Mouse (Mus musculus) limb, embryonic 15.5 days (tissue): ENCODE results near the gene Bud31. TPM values are rescaled to one million over a fixed set of nuclear protein-coding genes. Genes with fewer than 3 reads are reported as not detected.
"Not testable (repeated sequence)": the region's sequence is repeated elsewhere in the genome, so short reads cannot be mapped to it uniquely, and the experiment has no call there.

Experiments used
- ATAC-seq: fragments of 200-750 bp; cut with Nextera tagmentation; 2 replicates; pipeline ENCODE4 v1.8.0; 2017; ENCODE audit warnings: low read depth, moderate TSS enrichment; ENCODE audit not compliant: insufficient number of reproducible peaks, low FRiP score, low TSS enrichment
- H3K27ac ChIP-seq: fragments of 300-500 bp; sonication (generic); 2 replicates; pipeline ENCODE4 v1.5.1; 2015; ENCODE audit warnings: moderate library complexity, mild to moderate bottlenecking, inconsistent platforms
- H3K27me3 ChIP-seq: fragments of 300-500 bp; sonication (generic); 2 replicates; pipeline ENCODE4 v1.6.1; 2015; ENCODE audit warnings: inconsistent platforms
- H3K36me3 ChIP-seq: fragments of 300-500 bp; sonication (generic); 2 replicates; pipeline ENCODE4 v1.6.1; 2015; ENCODE audit warnings: inconsistent platforms
- H3K4me1 ChIP-seq: fragments of 300-500 bp; sonication (generic); 2 replicates; pipeline ENCODE4 v1.6.1; 2015; ENCODE audit warnings: inconsistent platforms
- H3K4me2 ChIP-seq: fragments of 300-500 bp; sonication (generic); 2 replicates; pipeline ENCODE4 v1.6.1; 2015; ENCODE audit warnings: mild to moderate bottlenecking, inconsistent platforms
- H3K4me3 ChIP-seq: fragments of 300-500 bp; sonication (generic); 2 replicates; pipeline ENCODE4 v1.5.1; 2015; ENCODE audit warnings: mild to moderate bottlenecking, inconsistent platforms
- H3K9ac ChIP-seq: fragments of 300-500 bp; sonication (generic); 2 replicates; pipeline ENCODE4 v1.6.1; 2015; ENCODE audit warnings: inconsistent platforms
- H3K9me3 ChIP-seq: fragments of 300-500 bp; sonication (generic); 2 replicates; pipeline ENCODE4 v1.6.1; 2016; ENCODE audit warnings: inconsistent platforms
- WGBS: fragments of 180-500 bp; shearing (Covaris S2); methylation state at CpG from one replicate; pipeline ENCODE4 v1.1.7; 2015; 5-methylcytosine and 5-hydroxymethylcytosine counted together
- polyA plus RNA-seq: library from polyadenylated mRNA; unstranded; fragments of >200 nt; fragmentation: Nextera tagmentation; extraction: Ambion mirVana; gene quantifications from 2 replicates; pipeline ENCODE4 v1.2.1, GENCODE M21; 2015

The Bud31 gene
- polyA plus RNA-seq, 1 experiment from 2014 or later = 184 TPM

- H3K4me1 ChIP-seq, H3K4me3 ChIP-seq, H3K4me2 ChIP-seq, H3K27ac ChIP-seq, H3K9me3 ChIP-seq, H3K27me3 ChIP-seq, ATAC-seq, H3K9ac ChIP-seq: not testable (repeated sequence)
- WGBS = 92% methylated on average over 4 of the region's 6 CpGs
- peaks cover 94% of the 10 kb centered on the region for H3K36me3 ChIP-seq
These were observed 10.4 kb upstream of the Bud31 start for GRCm38 (mm10) chr5:145129773-145130172.

GRCm38 (mm10) chr5:145130191-145130590, 10.0 kb upstream of the Bud31 start:
- Histone ChIP-seq H3K4me2 (no peak overlapping the region), H3K27me3 (no peaks in the 10 kb centered on the region), H3K27ac (no peak overlapping the region), H3K36me3 (peaks cover 94% of the 10 kb centered on the region), H3K4me3 (no peak overlapping the region), H3K4me1 (no peaks in the 10 kb centered on the region), H3K9ac (no peak overlapping the region), H3K9me3 (no peaks in the 10 kb centered on the region)
- WGBS = 82% methylated on average over 11 of the region's 11 CpGs
- no peak for ATAC-seq

DNA sequence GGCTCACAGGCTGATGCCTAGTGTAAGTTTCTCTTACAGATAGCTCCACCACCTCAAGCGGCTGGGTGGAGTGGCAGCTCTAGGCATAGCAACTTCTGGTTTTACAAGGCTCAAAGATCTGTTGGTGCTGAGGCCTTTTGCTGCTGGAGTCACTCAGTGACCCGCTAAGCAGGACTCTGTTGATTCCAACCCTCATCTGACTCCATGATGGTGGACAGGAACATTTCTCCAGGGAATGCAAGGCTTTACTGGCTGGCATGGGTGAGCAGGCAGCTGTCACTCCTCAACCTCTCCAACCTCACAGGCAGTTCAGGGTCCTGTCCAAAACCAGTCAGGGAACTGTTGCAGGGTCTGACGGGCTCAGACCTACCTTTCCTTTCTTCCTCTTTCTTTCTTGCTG, 9.2 kb upstream of the Bud31 start:
- Histone ChIP-seq H3K4me1 (no peaks in the 10 kb centered on the region), H3K27ac (no peak overlapping the region), H3K9me3 (no peaks in the 10 kb centered on the region), H3K4me2 (no peak overlapping the region), H3K27me3 (no peaks in the 10 kb centered on the region), H3K4me3 (no peak overlapping the region), H3K36me3 (peaks cover 91% of the 10 kb centered on the region), H3K9ac (no peak overlapping the region)
- no peak for ATAC-seq
- 91% methylated on average over 3 of the region's 3 CpGs for WGBS

DNA sequence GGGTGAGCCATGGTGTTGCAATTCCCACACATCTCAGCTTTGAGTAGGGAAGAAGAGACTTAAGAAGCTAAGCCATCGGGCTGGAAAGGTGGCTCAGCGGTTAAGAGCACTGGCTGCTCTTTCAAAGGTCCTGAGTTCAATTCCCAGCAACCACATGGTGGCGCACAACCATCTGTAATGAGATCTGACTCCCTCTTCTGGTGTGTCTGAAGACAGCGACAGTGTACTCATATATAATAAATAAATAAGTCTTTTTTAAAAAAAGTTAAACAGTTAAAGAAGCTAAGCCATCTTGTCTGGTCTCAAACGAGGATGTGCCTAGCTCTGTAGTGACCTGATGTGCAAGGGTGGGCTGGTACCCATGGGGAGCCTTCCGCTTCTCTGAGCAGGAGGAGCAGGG, 6.9 kb upstream of the Bud31 start:
- peaks cover 86% of the 10 kb centered on the region for H3K36me3 ChIP-seq
- 84% methylated on average over 6 of the region's 6 CpGs for WGBS
- H3K4me1 ChIP-seq = peaks cover 12% of the 10 kb centered on the region
- H3K9me3 ChIP-seq, ATAC-seq, H3K4me2 ChIP-seq, H3K27ac ChIP-seq, H3K27me3 ChIP-seq, H3K4me3 ChIP-seq, H3K9ac ChIP-seq: not testable (repeated sequence)

DNA sequence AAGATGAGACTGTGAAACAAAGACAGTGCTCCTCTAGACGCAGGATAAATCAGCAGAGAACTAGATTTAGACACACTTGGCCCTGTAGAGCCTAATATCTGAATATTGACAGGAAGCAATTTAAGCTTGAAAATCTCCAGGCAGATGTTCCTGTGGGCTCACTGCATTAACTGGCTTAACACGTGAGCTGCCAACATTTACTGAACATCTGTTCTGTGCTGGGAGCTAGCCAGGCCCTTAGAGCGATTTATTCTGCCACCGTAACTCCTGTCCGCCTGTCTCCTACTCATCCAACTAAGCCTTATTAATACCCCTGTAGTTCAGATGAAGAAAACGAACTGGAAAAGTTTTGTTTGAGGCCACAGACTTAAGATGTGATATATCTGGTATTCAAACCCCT, 1.3 kb upstream of the Bud31 start:
- H3K36me3 ChIP-seq = peaks cover 59% of the 10 kb centered on the region
- peak overlapping the region; percentile 72 for H3K4me2 ChIP-seq
- 6% methylated on average over 6 of the region's 6 CpGs for WGBS
- H3K9me3 ChIP-seq = no peaks in the 10 kb centered on the region
- H3K4me3 ChIP-seq = peak overlapping the region; percentile 97
- peak overlapping the region; percentile 92 for H3K9ac ChIP-seq
- no peak for ATAC-seq
- H3K27ac ChIP-seq = peak overlapping the region; percentile 89
- H3K27me3 ChIP-seq = no peaks in the 10 kb centered on the region
- peaks cover 26% of the 10 kb centered on the region for H3K4me1 ChIP-seq

- Histone ChIP-seq H3K27ac (peak overlapping the region; percentile 89), H3K36me3 (peaks cover 59% of the 10 kb centered on the region), H3K27me3 (no peaks in the 10 kb centered on the region), H3K4me3 (peak overlapping the region; percentile 97), H3K9ac (peak overlapping the region; percentile 82), H3K9me3 (no peaks in the 10 kb centered on the region), H3K4me2 (peak overlapping the region; percentile 72), H3K4me1 (peaks cover 26% of the 10 kb centered on the region)
- under 1% methylated on average over 18 of the region's 18 CpGs for WGBS
- no peak for ATAC-seq
These were observed 449 bp downstream of the Bud31 start for GRCm38 (mm10) chr5:145140611-145141010.

DNA sequence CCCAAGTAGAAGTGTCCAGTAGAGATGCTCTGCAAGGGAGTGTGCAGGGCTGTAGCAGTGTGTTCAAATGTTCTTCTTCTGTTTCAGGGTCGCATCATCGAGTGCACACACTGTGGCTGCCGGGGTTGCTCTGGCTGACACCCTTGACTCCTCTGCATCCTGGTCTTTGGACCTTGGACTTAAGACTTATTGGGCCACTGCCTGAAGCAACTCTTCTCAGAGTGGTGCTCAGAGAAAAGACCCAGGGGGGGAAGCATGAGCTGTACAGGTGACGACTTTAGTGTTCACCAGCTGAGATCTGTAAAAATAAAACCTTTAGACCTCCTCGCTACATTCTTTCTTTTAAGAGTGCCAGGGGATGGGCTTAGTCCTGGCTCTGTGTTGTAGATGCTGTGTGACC, 7.6 kb downstream of the Bud31 start:
- Histone ChIP-seq H3K4me2 (no peak overlapping the region), H3K4me3 (no peak overlapping the region), H3K9me3 (no peaks in the 10 kb centered on the region), H3K36me3 (peaks cover 98% of the 10 kb centered on the region), H3K27me3 (no peaks in the 10 kb centered on the region), H3K27ac (no peak overlapping the region), H3K9ac (no peak overlapping the region), H3K4me1 (no peaks in the 10 kb centered on the region)
- 86% methylated on average over 5 of the region's 5 CpGs for WGBS
- ATAC-seq = no peak

DNA sequence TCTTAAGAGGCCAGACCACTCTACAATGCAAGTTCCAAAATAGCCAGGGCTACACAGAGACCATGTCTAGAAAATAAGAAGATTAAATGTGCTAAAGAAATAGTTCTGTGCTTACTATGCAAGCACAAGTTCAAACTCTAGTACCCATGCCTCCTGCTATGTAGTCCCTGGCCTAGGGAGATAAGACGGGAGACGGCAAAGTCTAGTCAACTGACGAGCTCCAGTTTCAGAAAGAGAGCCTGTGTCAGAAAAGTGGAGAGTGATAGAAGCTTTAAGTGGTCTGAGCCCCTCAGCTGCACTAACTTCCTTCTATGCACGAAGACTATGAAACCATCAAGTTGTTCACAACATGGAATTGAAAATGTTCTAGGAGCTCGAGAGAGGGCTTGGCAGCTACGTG, 9.1 kb downstream of the Bud31 start:
- no peak overlapping the region for H3K27ac ChIP-seq
- H3K27me3 ChIP-seq = no peaks in the 10 kb centered on the region
- H3K36me3 ChIP-seq = peaks cover 98% of the 10 kb centered on the region
- no peak overlapping the region for H3K4me3 ChIP-seq
- H3K9me3 ChIP-seq = no peaks in the 10 kb centered on the region
- no peak overlapping the region for H3K9ac ChIP-seq
- 85% methylated on average over 6 of the region's 6 CpGs for WGBS
- ATAC-seq = no peak
- H3K4me2 ChIP-seq = no peak overlapping the region
- H3K4me1 ChIP-seq = no peaks in the 10 kb centered on the region

DNA sequence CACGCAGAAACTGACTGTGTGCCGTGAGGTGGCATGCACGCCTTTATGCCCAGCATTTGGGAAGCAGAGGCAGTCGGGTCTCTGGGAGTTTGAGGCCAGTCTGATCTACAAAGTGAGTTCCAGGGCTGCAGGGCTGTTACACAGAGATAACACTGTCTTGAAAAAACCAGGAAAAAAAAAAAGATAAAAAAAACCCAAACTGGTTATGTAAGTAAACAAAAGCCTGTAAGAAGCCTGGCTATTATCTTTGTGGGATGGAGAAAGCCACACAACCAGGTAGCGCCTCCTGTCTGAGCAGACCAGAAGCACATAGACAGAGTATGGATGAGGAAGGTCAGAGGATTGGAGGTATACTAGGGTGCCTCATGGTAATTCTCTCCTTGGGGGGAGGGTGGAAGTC, 12.5 kb downstream of the Bud31 start:
- Histone ChIP-seq H3K9me3 (no peaks in the 10 kb centered on the region), H3K4me1 (no peaks in the 10 kb centered on the region), H3K36me3 (peaks cover 87% of the 10 kb centered on the region), H3K9ac (no peak overlapping the region), H3K27ac (no peak overlapping the region), H3K4me2 (no peak overlapping the region), H3K27me3 (no peaks in the 10 kb centered on the region), H3K4me3 (no peak overlapping the region)
- 94% methylated on average over 5 of the region's 5 CpGs for WGBS
- ATAC-seq = no peak

DNA sequence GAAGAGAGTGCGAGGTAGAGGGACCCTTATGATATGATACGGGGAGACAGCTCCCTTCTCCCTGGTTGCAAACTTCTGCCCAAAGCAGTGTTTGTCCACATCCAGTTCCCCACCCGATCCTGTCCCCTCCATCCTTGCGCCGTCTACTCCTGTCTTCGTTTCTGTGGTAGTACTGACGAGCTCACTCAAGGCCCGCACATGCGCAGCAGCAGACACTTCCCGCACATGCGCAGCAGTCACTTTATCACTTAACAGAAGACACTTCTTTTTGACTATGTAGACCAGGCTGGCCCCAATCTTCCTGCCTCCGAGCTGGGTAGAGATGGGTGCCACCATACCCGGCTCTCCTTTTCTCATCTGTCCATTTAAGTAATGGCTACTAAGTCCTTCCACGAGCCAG, 21.2 kb downstream of the Bud31 start:
- WGBS = 93% methylated on average over 14 of the region's 14 CpGs
- peaks cover 80% of the 10 kb centered on the region for H3K36me3 ChIP-seq
- ATAC-seq = no peak

GRCm38 (mm10) chr5:145164710-145165109, 24.5 kb downstream of the Bud31 start:
- no peak for ATAC-seq
- Histone ChIP-seq H3K4me2 (no peak overlapping the region), H3K36me3 (peaks cover 52% of the 10 kb centered on the region), H3K27me3 (no peaks in the 10 kb centered on the region), H3K27ac (no peak overlapping the region), H3K9ac (no peak overlapping the region), H3K4me3 (no peak overlapping the region), H3K4me1 (peaks cover 25% of the 10 kb centered on the region), H3K9me3 (no peaks in the 10 kb centered on the region)
- WGBS = 70% methylated on average over 3 of the region's 3 CpGs

More for the DNA sequence above, 21.2 kb downstream of the Bud31 start:
- Histone ChIP-seq H3K9ac (no peak overlapping the region), H3K4me1 (peaks cover 10% of the 10 kb centered on the region), H3K27ac (no peak overlapping the region), H3K4me3 (no peak overlapping the region), H3K4me2 (no peak overlapping the region), H3K27me3 (no peaks in the 10 kb centered on the region), H3K9me3 (no peaks in the 10 kb centered on the region)

DNA sequence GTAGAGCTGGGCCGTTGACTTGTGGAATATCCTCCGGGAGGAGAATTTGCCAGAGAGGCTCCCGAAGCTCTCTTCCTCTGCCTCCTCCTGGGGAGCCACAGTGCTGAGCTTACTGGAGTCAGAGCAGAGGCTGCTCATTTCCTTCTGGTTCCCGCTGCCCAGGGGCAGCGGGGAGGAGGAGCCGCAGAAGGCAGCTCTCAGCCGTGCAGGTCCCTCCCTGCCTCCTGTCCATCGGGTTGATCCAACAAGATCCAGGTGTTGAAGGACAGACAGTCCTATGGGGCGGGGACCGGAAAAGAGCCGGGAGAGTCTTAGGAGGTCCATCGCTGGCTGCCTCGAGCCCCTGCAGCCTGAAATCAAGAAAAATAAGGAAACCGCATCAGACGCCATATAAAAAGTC, 25.0 kb downstream of the Bud31 start:
- Histone ChIP-seq H3K27me3 (no peaks in the 10 kb centered on the region), H3K4me2 (no peak overlapping the region), H3K36me3 (peaks cover 47% of the 10 kb centered on the region), H3K4me1 (peaks cover 25% of the 10 kb centered on the region), H3K9ac (no peak overlapping the region), H3K27ac (no peak overlapping the region), H3K9me3 (no peaks in the 10 kb centered on the region), H3K4me3 (no peak overlapping the region)
- ATAC-seq = no peak
- 86% methylated on average over 15 of the region's 15 CpGs for WGBS
